Mouse (Mus musculus) liver, postnatal 0 days (tissue): ENCODE measurements at regions not wholly inside any gene's neighbourhood (a gene's known extent, or its start where the extent isn't known, plus 50 kb on each side); places are given as distances from the start of the nearest gene placed in this dataset.

Source experiments
- CTCF ChIP-seq: sonication (generic); IDR thresholded peaks from 2 replicates; pipeline ENCODE4 v1.5.1; 2016; ENCODE audit warnings: antibody characterized with exemption, low read depth
- EP300 ChIP-seq: IDR thresholded peaks from 2 replicates; pipeline ENCODE4 v1.6.1; 2016; ENCODE audit warnings: antibody characterized with exemption, low read depth, mild to moderate bottlenecking

- TF ChIP-seq CTCF = no peak
- no peak for TF ChIP-seq EP300
Measured at GRCm38 (mm10) chr14:33732698-33733097, 143.7 kb downstream of the Ptpn20 start.
